Mouse (Mus musculus): ENCODE results near the gene Hnrnpl. TPM values are rescaled to one million over a fixed set of nuclear protein-coding genes. Genes with fewer than 3 reads are reported as not detected.

Hnrnpl gene
- polyA plus RNA-seq, 1 experiment = 256 TPM

DNA sequence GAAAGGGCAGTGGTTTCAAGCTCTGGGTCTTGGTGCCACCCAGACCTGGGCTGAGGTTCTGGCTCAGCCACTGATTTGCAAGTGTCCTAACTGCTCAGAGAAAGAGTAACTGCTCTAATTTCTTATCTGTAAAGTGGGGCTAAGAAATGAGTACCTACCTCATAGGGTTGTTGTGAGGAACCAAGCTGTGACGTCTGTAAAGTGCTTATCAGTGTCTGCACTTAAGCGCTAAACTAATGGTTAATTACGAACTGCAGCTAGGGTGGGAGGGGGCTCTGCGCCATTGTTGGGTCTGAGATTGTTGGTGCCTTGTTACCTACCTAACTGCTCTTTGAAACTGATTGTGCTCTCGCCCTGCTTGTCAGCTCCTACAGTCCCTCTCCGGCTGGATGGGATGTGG, 9.2 kb downstream of the Hnrnpl start:
- H3K4me3 ChIP-seq (ENCODE audit: insufficient read depth, low read length) = no peak overlapping the region
- no peak overlapping the region for H3K27ac ChIP-seq (ENCODE audit: insufficient read depth, low read depth, low read length)
- no peak for TF ChIP-seq POLR2A (IDR thresholded peaks at IDR 0.05; ENCODE audit: borderline replicate concordance, low read depth, low read length)
- no peak for TF ChIP-seq CTCF (IDR thresholded peaks at IDR 0.05; ENCODE audit: low read depth, low read length)
- H3K4me1 ChIP-seq (ENCODE audit: control insufficient read depth, insufficient read depth, low read length) = peaks cover 54% of the 10 kb centered on the region

DNA sequence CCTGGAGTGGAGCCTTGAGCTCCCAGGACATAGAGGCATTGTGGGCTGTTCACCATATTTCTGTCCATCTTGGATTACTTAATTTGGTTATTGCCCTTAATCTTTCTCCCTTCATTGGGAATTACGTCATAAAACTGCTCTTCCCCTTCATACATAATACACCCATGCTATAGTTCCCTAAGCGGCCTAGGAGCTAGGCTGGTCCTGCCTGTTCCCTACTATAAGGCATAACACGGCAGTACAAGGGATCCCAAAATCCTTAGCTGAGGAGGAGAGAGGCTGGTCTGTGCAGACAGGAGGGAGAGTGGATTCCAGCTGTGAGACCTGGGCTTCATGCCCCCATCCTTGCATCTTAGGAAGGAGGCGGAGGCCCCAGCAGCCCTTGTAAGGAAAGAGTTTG, 9.6 kb downstream of the Hnrnpl start:
- no peak for TF ChIP-seq POLR2A (IDR thresholded peaks at IDR 0.05; ENCODE audit: borderline replicate concordance, low read depth, low read length)
- Histone ChIP-seq H3K4me1 (ENCODE audit: control insufficient read depth, insufficient read depth, low read length) (peaks cover 50% of the 10 kb centered on the region), H3K4me3 (ENCODE audit: insufficient read depth, low read length) (no peak overlapping the region), H3K27ac (ENCODE audit: insufficient read depth, low read depth, low read length) (no peak overlapping the region)

DNA sequence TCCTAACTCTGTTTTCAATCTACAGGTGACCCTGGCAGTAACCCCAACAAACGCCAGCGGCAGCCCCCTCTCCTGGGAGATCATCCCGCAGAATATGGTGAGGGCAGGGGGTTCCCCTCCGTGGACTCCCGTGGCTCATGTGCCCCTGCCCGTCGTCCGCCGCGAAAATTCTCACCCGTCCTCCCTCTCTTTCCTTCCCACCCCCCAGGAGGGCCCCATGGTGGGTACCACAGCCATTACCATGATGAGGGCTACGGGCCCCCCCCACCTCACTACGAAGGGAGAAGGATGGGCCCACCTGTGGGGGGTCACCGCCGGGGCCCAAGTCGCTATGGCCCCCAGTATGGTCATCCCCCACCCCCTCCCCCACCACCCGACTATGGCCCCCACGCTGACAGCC, 10.1 kb downstream of the Hnrnpl start:
- no peak for TF ChIP-seq POLR2A (IDR thresholded peaks at IDR 0.05; ENCODE audit: borderline replicate concordance, low read depth, low read length)
- no peak for TF ChIP-seq CTCF (IDR thresholded peaks at IDR 0.05; ENCODE audit: low read depth, low read length)
- Histone ChIP-seq H3K4me3 (ENCODE audit: insufficient read depth, low read length) (no peak overlapping the region), H3K27ac (ENCODE audit: insufficient read depth, low read depth, low read length) (no peak overlapping the region), H3K4me1 (ENCODE audit: control insufficient read depth, insufficient read depth, low read length) (peaks cover 47% of the 10 kb centered on the region)

DNA sequence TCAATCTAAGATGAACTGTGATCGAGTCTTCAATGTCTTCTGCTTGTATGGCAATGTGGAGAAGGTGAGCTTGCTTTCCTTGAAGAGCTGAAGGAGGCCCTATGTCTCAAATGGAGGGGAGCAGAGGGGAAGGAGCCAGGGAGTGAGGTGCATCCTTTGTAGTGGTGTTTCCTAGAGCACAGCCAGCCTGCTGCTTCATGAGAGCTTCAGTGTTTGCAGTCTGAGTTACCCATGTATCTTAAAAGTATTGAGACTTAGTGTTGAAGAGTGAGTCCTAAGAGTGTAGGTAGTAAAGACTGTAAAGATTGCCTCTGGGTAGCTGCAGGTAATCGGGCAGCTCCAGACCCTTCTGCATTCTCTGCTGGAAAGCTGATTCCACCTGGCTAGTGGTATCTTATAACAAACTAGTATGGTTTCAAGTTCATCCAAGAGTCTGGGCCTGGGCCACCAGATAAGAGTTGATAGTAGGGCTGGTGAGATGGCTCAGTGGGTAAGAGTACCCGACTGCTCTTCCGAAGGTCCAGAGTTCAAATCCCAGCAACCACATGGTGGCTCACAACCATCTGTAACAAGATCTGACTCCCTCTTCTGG, 10.6 kb downstream of the Hnrnpl start:
- no peak overlapping the region for H3K27ac ChIP-seq (ENCODE audit: insufficient read depth, low read depth, low read length)

DNA sequence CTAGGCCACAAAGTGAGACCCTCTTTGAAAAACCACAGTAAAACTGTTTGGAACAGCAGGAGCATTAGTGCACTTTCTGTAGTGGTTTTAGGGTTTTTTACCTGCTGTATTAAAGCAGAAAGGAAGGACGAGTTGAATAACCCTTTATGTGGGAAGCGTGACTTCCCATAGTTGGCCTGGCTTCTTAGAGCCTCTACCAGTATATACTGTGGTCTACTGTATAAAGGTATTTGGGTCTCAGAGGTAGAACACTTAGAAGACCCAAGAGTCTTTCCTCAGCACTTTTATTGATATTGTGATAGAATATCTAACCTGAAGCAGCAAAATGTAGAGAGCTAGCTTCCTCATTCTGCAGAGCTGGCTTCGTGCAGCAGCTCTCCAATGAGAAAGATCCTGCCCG, 11.2 kb downstream of the Hnrnpl start:
- H3K4me1 ChIP-seq (ENCODE audit: control insufficient read depth, insufficient read depth, low read length) = peaks cover 43% of the 10 kb centered on the region

More for the DNA sequence above, 10.6 kb downstream of the Hnrnpl start:
- Histone ChIP-seq H3K4me1 (ENCODE audit: control insufficient read depth, insufficient read depth, low read length) (peaks cover 44% of the 10 kb centered on the region), H3K4me3 (ENCODE audit: insufficient read depth, low read length) (no peak overlapping the region)
- TF ChIP-seq POLR2A (IDR thresholded peaks at IDR 0.05; ENCODE audit: borderline replicate concordance, low read depth, low read length) (no peak), CTCF (IDR thresholded peaks at IDR 0.05; ENCODE audit: low read depth, low read length) (no peak)

DNA sequence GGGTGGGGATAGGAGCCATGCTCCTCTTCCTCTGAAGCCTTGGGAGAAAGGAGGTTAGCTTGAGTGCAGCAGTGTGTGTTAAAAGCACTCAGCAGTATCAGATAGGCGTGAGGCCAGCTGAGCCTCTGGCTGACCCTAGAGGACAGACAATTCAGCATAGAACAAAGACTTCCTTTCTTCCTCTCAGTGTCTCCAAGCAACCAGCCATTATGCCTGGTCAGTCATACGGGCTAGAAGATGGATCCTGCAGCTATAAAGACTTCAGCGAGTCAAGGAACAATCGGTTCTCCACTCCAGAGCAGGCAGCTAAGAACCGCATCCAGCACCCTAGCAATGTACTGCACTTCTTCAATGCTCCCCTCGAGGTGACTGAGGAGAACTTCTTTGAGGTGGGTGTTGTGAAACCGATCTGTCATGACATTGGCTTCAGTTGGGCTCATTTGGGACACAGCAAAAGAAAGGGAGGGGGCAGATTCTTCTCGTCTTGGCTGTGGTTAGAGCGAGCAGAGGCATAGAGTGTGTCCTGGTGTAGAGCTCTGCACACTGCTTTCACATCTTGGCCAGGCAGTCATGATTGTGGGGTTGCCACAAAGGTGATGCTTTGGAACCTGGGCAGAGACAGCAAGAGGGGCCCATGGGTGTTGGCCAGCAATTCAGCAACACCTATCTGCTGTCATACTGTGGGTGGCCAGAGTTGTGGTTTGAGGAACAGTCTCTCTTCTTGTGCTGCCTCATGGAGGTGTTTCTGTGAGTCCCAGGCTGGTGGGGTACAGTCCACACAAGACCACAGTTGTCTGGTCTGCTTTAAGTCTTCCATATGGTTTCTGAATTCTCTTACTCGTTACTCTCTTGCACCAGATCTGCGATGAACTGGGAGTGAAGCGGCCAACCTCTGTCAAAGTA, 12.3 kb downstream of the Hnrnpl start:
- H3K4me1 ChIP-seq (ENCODE audit: control insufficient read depth, insufficient read depth, low read length) = peaks cover 40% of the 10 kb centered on the region
- H3K27ac ChIP-seq (ENCODE audit: insufficient read depth, low read depth, low read length) = no peak overlapping the region
- no peak for TF ChIP-seq CTCF (IDR thresholded peaks at IDR 0.05; ENCODE audit: low read depth, low read length)
- TF ChIP-seq POLR2A (IDR thresholded peaks at IDR 0.05; ENCODE audit: borderline replicate concordance, low read depth, low read length) = no peak
- H3K4me3 ChIP-seq (ENCODE audit: insufficient read depth, low read length) = no peak overlapping the region

More for the DNA sequence above, 11.2 kb downstream of the Hnrnpl start:
- Histone ChIP-seq H3K27ac (ENCODE audit: insufficient read depth, low read depth, low read length) (no peak overlapping the region), H3K4me3 (ENCODE audit: insufficient read depth, low read length) (no peak overlapping the region)
- TF ChIP-seq POLR2A (IDR thresholded peaks at IDR 0.05; ENCODE audit: borderline replicate concordance, low read depth, low read length) (no peak), CTCF (IDR thresholded peaks at IDR 0.05; ENCODE audit: low read depth, low read length) (no peak)

DNA sequence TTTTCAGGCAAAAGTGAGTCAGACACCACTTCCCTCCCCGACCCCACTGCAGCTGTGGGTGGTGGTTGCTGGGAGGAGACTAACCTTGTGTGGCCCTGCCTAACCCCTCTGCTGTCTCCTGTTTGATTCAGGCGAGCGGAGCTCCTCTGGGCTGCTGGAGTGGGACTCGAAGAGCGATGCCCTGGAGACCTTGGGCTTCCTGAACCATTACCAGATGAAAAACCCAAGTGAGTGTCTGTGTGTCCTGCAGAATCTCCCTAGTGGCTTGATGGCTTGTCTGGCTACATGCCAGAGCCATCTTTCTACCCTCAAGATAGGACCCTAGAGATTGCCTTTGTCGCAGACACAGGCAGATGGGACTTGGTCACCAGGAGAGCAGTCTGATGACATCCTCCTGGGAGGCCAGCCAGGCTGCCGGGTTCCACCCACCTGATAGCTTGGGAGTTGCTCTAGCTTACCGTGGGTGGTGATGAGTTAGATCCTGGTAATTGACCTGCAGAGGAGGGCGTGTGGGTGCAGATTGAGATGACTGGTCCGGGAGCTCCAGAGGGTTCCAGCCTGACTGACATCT, 13.0 kb downstream of the Hnrnpl start:
- Histone ChIP-seq H3K4me1 (ENCODE audit: control insufficient read depth, insufficient read depth, low read length) (peaks cover 41% of the 10 kb centered on the region), H3K4me3 (ENCODE audit: insufficient read depth, low read length) (no peak overlapping the region), H3K27ac (ENCODE audit: insufficient read depth, low read depth, low read length) (no peak overlapping the region)

DNA sequence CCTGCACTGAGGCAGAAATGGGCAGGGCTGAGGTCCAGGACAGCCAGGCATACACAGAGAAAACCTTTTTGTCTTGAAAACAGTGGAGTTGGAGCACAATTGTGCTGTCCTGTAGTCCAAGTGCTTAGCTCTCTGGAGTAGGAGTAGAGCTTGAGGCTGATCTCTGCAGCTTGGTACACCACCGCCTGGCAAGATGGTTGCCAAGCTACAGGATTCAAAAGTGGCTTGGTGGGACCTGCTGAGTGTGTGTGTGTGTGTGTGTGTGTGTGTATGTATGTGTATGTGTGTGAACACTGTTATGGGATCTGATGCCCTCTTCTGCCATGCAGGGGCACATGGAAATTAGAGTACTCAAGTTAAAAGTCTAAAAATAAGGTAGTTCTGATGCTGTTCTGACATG, 14.2 kb downstream of the Hnrnpl start:
- no peak overlapping the region for H3K4me3 ChIP-seq (ENCODE audit: insufficient read depth, low read length)
- H3K27ac ChIP-seq (ENCODE audit: insufficient read depth, low read depth, low read length) = no peak overlapping the region
- H3K4me1 ChIP-seq (ENCODE audit: control insufficient read depth, insufficient read depth, low read length) = peaks cover 41% of the 10 kb centered on the region
- TF ChIP-seq CTCF (IDR thresholded peaks at IDR 0.05; ENCODE audit: low read depth, low read length) (no peak), POLR2A (IDR thresholded peaks at IDR 0.05; ENCODE audit: borderline replicate concordance, low read depth, low read length) (no peak)

More for the DNA sequence above, 13.0 kb downstream of the Hnrnpl start:
- TF ChIP-seq POLR2A (IDR thresholded peaks at IDR 0.05; ENCODE audit: borderline replicate concordance, low read depth, low read length) = no peak
- TF ChIP-seq CTCF (IDR thresholded peaks at IDR 0.05; ENCODE audit: low read depth, low read length) = no peak

DNA sequence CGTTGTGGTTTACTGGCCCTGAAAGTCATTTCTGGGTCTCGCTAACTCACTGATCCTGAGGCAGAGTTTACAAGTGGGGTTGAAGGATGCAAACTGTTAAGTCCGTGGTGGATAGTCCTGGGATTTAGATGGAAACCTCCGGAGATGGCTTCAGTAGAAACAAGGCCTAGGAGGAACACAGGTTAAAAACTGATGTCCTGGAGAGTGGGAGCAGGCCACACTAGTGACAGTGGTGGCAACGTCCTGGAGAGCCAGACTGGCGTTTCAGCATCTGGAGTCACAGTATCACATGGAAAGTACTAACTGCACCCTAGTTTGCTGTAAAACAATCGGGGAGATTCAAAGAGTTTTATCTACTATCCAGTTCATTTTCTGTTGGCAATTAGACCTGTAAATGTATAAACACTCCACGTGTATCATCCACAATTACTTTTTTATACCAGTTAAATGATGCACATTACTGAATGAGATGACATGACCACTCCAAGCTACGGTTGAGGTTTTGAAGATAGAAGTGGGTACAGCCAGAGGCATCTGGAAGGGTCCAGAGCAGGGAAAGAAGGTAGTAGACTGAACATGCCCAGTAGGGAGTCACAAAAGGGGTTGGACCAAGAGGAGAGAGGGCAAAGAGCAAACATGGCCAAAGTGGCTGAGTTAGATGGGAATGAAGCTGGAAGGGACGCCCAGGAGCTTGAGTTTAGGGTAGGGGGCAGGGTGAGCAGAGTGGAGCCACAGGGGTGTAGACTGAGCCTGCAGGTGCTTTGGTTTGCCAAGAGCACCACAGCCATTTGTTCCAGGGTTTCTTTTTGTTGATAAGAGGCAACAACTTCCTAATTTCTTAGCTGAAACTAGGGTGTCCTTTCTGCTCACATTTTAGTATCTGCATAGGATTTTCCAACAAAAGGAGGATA, 14.9 kb downstream of the Hnrnpl start:
- no peak overlapping the region for H3K27ac ChIP-seq (ENCODE audit: insufficient read depth, low read depth, low read length)
- peaks cover 41% of the 10 kb centered on the region for H3K4me1 ChIP-seq (ENCODE audit: control insufficient read depth, insufficient read depth, low read length)
- H3K4me3 ChIP-seq (ENCODE audit: insufficient read depth, low read length) = no peak overlapping the region
- no peak for TF ChIP-seq POLR2A (IDR thresholded peaks at IDR 0.05; ENCODE audit: borderline replicate concordance, low read depth, low read length)
- no peak for TF ChIP-seq CTCF (IDR thresholded peaks at IDR 0.05; ENCODE audit: low read depth, low read length)

All from bone marrow macrophage, adult 2 months (primary cell).